Mouse (Mus musculus): ENCODE results near the gene Osbpl5.

DNA sequence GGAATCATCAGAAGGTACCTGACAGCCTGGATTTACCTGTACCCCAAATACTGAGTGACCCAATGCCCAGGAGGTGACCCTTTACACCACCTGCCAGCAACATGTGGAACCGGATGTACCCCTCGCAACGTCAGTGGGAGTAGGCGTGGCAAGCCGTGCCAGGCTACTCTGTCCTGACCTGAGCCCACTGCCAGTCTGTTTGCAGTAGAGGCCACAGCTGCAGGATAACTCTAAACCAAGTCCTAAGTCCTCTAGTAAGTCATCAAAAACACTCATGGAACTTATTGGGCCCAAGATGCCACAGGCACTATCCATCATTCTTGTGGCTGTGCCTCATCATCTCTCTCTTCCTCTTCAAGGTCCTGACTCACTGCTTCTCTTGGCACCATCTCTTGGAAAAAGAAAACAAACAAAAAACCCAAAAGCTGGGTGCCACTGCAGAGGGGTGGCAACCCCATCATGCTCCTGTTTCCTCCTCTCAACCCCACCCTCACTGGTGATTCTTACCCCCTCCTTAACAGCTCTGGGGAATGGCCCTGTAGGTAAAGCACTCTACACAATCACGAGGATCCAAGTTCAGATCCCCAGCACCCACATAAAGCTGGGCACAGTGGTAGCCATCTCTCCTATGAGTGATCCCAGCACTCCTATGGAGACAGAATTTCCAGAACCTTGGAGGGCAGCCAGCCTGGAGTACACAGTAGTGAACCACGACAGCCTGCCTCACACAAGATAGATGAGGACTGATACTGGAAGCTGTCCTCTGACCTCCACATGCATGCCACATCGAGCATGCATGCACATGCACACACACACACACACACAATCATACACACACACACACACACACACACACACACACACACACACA is 44.6 kb upstream of the Osbpl5 start:
- TF ChIP-seq CTCF (IDR thresholded peaks at IDR 0.05) (no peak), EP300 (IDR thresholded peaks at IDR 0.05) (no peak)

Data from lung, postnatal 0 days (tissue).